Mouse (Mus musculus): ENCODE measurements around the gene Olfr473. TPM values are rescaled to one million over a fixed set of nuclear protein-coding genes. Genes with fewer than 3 reads are reported as not detected.
"Not testable (repeated sequence)": the region's sequence is repeated elsewhere in the genome, so short reads cannot be mapped to it uniquely, and the experiment has no call there.

Gene Olfr473
- total RNA-seq (2021) = not detected

DNA sequence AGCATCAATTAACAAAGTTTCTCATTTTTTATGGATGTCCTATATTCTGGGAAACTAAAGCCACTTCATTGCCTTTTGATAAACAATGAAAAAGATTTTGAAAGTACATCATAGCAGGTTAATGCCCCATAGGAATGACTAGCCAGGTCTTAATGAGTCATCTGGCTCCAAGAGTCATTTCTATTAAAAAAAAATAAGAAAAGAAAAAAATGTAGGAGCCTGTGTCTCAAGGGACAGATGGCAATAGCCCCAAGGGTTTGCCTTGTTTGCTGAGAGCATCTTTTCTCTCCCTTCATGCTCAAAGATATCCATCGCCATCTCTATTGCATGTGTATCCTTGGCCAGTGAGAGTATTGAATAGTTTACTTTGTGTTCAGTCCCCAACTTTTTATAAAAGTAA, at the start of gene Olfr473:
Gene Olfr473 (plus strand): TSS at position 301 of the 400 bp plus-strand sequence.
- no peak for DNase-seq (ENCODE audit: extremely low spot score in 1 of 2, low spot score in 1 of 2)

DNA sequence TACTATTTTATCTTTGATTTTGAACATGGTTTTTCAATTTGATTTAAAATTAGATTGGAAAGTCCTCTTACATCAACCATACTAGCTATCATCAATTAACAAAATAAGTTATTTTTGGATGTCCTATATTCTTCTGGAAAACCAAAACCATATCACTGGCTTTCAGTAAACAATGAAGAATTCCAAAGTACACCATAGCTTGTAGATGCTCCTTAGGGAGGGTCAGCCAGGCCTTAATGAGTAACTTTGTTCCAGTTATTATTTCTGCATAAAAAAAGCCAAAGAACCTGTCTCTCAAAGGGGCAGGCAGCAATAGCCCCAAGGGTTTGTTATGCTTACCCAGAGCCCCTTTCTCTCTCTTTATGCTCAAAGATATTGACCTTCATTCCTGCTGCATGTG, 32.6 kb upstream of the Olfr473 start, which contains the start of gene Olfr472:
Gene Olfr472 (plus strand): TSS at position 301 of the 400 bp plus-strand sequence.
- DNase-seq (ENCODE audit: extremely low spot score in 1 of 2, low spot score in 1 of 2) = no peak

- not testable (repeated sequence) for DNase-seq (ENCODE audit: extremely low spot score in 1 of 2, low spot score in 1 of 2)
Observed at GRCm38 (mm10) chr7:107952539-107952938, 22.3 kb downstream of the Olfr473 start.

DNA sequence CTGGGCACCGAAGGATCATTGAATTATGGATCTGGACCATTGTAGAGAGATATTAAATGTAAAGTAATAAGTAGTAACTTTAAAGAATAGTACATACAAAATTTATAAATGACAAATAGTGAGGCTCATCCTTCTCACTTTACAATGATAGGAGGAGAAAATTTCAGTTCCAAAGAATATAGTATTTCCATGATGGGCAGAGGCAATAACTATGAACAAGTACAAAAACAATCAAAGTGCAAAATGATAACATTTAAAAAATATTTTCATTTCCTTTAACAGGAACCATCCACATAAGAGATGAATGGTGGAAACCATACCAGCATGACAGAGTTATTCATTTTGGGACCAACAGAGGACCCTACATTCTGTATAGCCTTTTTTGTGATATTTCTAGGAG, 24.1 kb downstream of the Olfr473 start, which contains the start of gene Olfr474:
Gene Olfr474 (plus strand): TSS at position 301 of the 400 bp plus-strand sequence.
- no peak for DNase-seq (ENCODE audit: extremely low spot score in 1 of 2, low spot score in 1 of 2)

- DNase-seq (ENCODE audit: extremely low spot score in 1 of 2, low spot score in 1 of 2) = no peak
Observed at GRCm38 (mm10) chr7:107964503-107964902, 34.3 kb downstream of the Olfr473 start, which contains the start of gene Olfr476. Gene Olfr476 (plus strand): TSS chr7:107964803.

Other genes starting within 250 kb of the Olfr473 start
- not detected for gene Cyb5r2, start 172.4 kb upstream of the Olfr473 start, total RNA-seq (2021)
- not detected for gene Ovch2, start 129.2 kb upstream of the Olfr473 start, total RNA-seq (2021)
- not detected for gene Olfr467, start 118.2 kb upstream of the Olfr473 start, total RNA-seq (2021)
- gene Olfr469, start 104.9 kb upstream of the Olfr473 start, total RNA-seq (2021) = not detected
- not detected for gene Olfr470, start 83.0 kb upstream of the Olfr473 start, total RNA-seq (2021)
- not detected for gene Olfr472, start 32.5 kb upstream of the Olfr473 start, total RNA-seq (2021)
- gene Olfr474, start 24.2 kb downstream of the Olfr473 start, total RNA-seq (2021) = not detected
- not detected for gene Olfr476, start 34.4 kb downstream of the Olfr473 start, total RNA-seq (2021)
- gene Olfr477, start 56.2 kb downstream of the Olfr473 start, total RNA-seq (2021) = not detected
- not detected for gene Olfr478, start 103.5 kb downstream of the Olfr473 start, total RNA-seq (2021)
- gene Olfr479, start 120.2 kb downstream of the Olfr473 start, total RNA-seq (2021) = not detected
- gene Olfr480, start 136.9 kb downstream of the Olfr473 start, total RNA-seq (2021) = not detected
- gene Olfr481, start 149.4 kb downstream of the Olfr473 start, total RNA-seq (2021) = not detected
- 1 to 10 TPM; 1.6 to 1.8 TPM for gene Olfr482, start 167.1 kb downstream of the Olfr473 start, total RNA-seq (2021)
- gene Olfr483, start 170.4 kb downstream of the Olfr473 start, total RNA-seq (2021) = not detected
- gene Olfr484, start 197.0 kb downstream of the Olfr473 start, total RNA-seq (2021) = not detected
- not detected for gene Olfr485, start 229.4 kb downstream of the Olfr473 start, total RNA-seq (2021)
- not detected for gene Olfr486, start 242.3 kb downstream of the Olfr473 start, total RNA-seq (2021)